Mouse (Mus musculus) kidney, postnatal 25 days (tissue): ENCODE measurements at regions not wholly inside any gene's neighbourhood (a gene's known extent, or its start where the extent isn't known, plus 50 kb on each side); places are given as distances from the start of the nearest gene placed in this dataset.

Experiments used
- DNase-seq, 2 experiments: peaks; one replicate each; pipeline ENCODE4 v3.0.0; 2021; ENCODE audit warnings: mixed read lengths in 2 of 2

DNA sequence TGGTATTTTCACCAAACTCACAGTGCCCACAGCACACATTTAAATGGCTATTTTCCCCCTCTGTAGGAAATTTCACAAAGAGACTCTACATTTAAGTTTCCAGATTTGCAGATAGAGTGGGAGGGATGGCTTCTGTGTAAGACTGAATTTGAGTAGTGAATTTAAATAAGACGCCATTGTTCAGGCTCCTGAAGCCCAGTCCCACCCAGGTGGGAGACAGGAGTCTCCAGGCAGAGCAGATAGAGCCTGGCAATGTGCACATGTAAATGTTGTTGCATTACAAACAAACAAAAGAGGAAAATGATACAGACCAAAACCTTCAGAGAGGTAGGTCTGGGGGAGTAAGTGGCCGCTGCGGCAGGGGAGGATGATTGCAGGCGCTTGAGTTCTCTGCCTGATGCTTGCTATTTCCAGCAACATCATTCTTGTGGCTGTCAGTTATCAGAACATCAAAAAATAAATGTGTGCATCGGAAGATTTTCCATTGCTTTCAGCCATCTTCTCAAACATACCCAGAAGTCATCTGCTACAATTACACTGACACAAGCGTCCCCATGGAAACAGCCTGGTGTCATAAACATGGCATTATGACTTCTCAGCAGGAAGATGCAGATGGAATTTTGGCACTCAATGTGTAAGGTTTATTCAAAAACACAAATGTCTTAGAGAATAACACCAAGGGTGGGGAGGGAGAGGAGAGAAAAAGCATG is 318.5 kb downstream of the Phkb start:
- no peak for DNase-seq

DNA sequence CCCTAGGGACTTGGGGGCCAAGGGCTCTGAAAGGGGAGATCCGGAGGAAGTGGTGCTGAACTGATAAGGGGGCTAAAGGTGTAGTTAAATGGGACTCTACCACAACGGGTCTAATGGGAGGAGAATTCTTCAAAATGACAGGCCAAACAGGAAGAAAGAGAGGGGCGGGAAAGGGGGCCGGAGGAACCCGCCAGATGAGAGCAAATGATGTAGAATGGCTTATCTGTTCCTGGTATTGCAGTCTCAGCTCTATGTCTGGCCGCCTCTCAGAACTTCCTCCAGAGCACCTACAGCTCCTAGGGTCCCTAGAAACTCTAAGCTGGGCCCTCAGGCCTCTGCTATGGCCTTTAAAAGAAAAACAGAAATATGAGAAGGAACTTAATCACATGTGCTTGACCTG is 306.8 kb downstream of the Phkb start:
- no peak for DNase-seq

DNA sequence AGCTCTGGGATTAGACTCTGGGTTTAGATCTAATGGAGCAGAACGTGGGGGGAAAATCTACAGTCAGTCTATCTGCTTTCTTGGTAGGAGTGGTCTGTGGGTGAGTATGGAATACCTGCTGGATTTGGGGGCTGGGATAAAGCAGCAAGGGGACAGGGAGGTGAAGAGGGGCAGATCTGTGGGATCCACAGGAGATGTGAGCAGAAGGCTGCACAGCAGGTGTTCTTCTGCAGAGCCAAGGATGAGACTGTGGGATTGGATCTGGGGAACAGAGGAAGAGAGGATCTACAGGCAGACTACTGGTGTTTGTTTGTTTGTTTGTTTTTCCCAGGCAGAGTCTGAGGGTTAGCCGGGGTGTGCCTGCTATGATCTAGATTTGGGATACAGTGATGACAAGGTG is 284.5 kb downstream of the Phkb start:
- no peak for DNase-seq

DNA sequence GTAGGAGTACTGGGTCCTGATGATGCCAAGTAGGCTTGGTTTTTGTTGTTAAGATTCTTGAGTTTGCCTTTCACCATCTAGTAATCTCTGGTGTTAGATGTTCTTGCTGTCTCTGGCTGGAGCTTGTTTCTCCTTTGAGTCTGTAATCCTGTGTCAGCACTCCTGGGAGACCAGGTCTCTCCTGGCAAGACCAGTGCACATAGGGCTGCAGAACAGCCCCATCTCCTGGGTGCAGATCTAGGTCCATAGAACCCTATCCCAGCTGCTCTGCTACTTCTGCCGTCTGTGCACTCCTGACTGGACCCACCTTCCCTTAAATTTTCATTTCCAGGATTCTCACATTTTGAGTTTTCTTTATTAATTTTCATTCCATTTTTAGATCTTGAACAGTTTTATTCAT is 283.9 kb downstream of the Phkb start:
- DNase-seq = no peak
